Mouse (Mus musculus) limb, embryonic 15.5 days (tissue): ENCODE data around the gene Ugt3a1. TPM values are rescaled to one million over a fixed set of nuclear protein-coding genes. Genes with fewer than 3 reads are reported as not detected.
"Not testable (repeated sequence)": the region's sequence is repeated elsewhere in the genome, so short reads cannot be mapped to it uniquely, and the experiment has no call there.

Experiments used
- ATAC-seq: fragments of 200-750 bp; cut with Nextera tagmentation; 2 replicates; pipeline ENCODE4 v1.8.0; 2017; ENCODE audit warnings: low read depth, moderate TSS enrichment; ENCODE audit not compliant: insufficient number of reproducible peaks, low FRiP score, low TSS enrichment
- H3K27ac ChIP-seq: fragments of 300-500 bp; sonication (generic); 2 replicates; pipeline ENCODE4 v1.5.1; 2015; ENCODE audit warnings: moderate library complexity, mild to moderate bottlenecking, inconsistent platforms
- H3K27me3 ChIP-seq: fragments of 300-500 bp; sonication (generic); 2 replicates; pipeline ENCODE4 v1.6.1; 2015; ENCODE audit warnings: inconsistent platforms
- H3K36me3 ChIP-seq: fragments of 300-500 bp; sonication (generic); 2 replicates; pipeline ENCODE4 v1.6.1; 2015; ENCODE audit warnings: inconsistent platforms
- H3K4me1 ChIP-seq: fragments of 300-500 bp; sonication (generic); 2 replicates; pipeline ENCODE4 v1.6.1; 2015; ENCODE audit warnings: inconsistent platforms
- H3K4me2 ChIP-seq: fragments of 300-500 bp; sonication (generic); 2 replicates; pipeline ENCODE4 v1.6.1; 2015; ENCODE audit warnings: mild to moderate bottlenecking, inconsistent platforms
- H3K4me3 ChIP-seq: fragments of 300-500 bp; sonication (generic); 2 replicates; pipeline ENCODE4 v1.5.1; 2015; ENCODE audit warnings: mild to moderate bottlenecking, inconsistent platforms
- H3K9ac ChIP-seq: fragments of 300-500 bp; sonication (generic); 2 replicates; pipeline ENCODE4 v1.6.1; 2015; ENCODE audit warnings: inconsistent platforms
- H3K9me3 ChIP-seq: fragments of 300-500 bp; sonication (generic); 2 replicates; pipeline ENCODE4 v1.6.1; 2016; ENCODE audit warnings: inconsistent platforms
- WGBS: fragments of 180-500 bp; shearing (Covaris S2); methylation state at CpG from one replicate; pipeline ENCODE4 v1.1.7; 2015; 5-methylcytosine and 5-hydroxymethylcytosine counted together
- polyA plus RNA-seq: library from polyadenylated mRNA; unstranded; fragments of >200 nt; fragmentation: Nextera tagmentation; extraction: Ambion mirVana; gene quantifications from 2 replicates; pipeline ENCODE4 v1.2.1, GENCODE M21; 2015

The Ugt3a1 gene
- not detected in 2 replicates for polyA plus RNA-seq

GRCm38 (mm10) chr15:9276838-9277295 is at the start of gene Ugt3a1:
TSS of gene Ugt3a1 (plus strand) at chr15:9276888.
- H3K27ac ChIP-seq = no peak within 1 kb of the TSS
- no peak for ATAC-seq
- no peak within 1 kb of the TSS for H3K4me2 ChIP-seq
- H3K9me3 ChIP-seq = no peaks in the 10 kb centered on the region
- no peaks in the 10 kb centered on the region for H3K36me3 ChIP-seq
- H3K4me3 ChIP-seq = no peak within 1 kb of the TSS
- no peaks in the 10 kb centered on the region for H3K4me1 ChIP-seq
- 89% methylated on average over 6 of the region's 6 CpGs for WGBS
- no peak within 1 kb of the TSS for H3K9ac ChIP-seq
- H3K27me3 ChIP-seq = no peaks in the 10 kb centered on the region

GRCm38 (mm10) chr15:9230917-9231316 is 45.8 kb upstream of the Ugt3a1 start:
- H3K9me3 ChIP-seq, H3K4me3 ChIP-seq, H3K4me2 ChIP-seq, ATAC-seq, H3K4me1 ChIP-seq, H3K27me3 ChIP-seq, H3K9ac ChIP-seq, H3K27ac ChIP-seq, H3K36me3 ChIP-seq: not testable (repeated sequence)
- WGBS = 70% methylated on average over 4 of the region's 4 CpGs

GRCm38 (mm10) chr15:9246345-9246744 is 30.3 kb upstream of the Ugt3a1 start:
- H3K9ac ChIP-seq = no peak overlapping the region
- no peaks in the 10 kb centered on the region for H3K36me3 ChIP-seq
- no peaks in the 10 kb centered on the region for H3K27me3 ChIP-seq
- H3K4me1 ChIP-seq = no peaks in the 10 kb centered on the region
- no peak overlapping the region for H3K4me3 ChIP-seq
- no peaks in the 10 kb centered on the region for H3K9me3 ChIP-seq
- H3K27ac ChIP-seq = no peak overlapping the region
- ATAC-seq = no peak
- H3K4me2 ChIP-seq = no peak overlapping the region

GRCm38 (mm10) chr15:9252891-9253290 is 23.8 kb upstream of the Ugt3a1 start:
- WGBS = 91% methylated on average over 3 of the region's 3 CpGs
- H3K36me3 ChIP-seq = no peaks in the 10 kb centered on the region
- no peak for ATAC-seq
- no peak overlapping the region for H3K27ac ChIP-seq
- no peak overlapping the region for H3K9ac ChIP-seq
- no peak overlapping the region for H3K4me2 ChIP-seq
- H3K4me3 ChIP-seq = no peak overlapping the region
- H3K9me3 ChIP-seq = no peaks in the 10 kb centered on the region
- no peaks in the 10 kb centered on the region for H3K4me1 ChIP-seq
- no peaks in the 10 kb centered on the region for H3K27me3 ChIP-seq

- Histone ChIP-seq H3K27me3 (no peaks in the 10 kb centered on the region), H3K4me1 (no peaks in the 10 kb centered on the region), H3K4me2 (no peak overlapping the region), H3K9ac (no peak overlapping the region), H3K27ac (no peak overlapping the region), H3K9me3 (no peaks in the 10 kb centered on the region), H3K36me3 (no peaks in the 10 kb centered on the region), H3K4me3 (no peak overlapping the region)
- no peak for ATAC-seq
- WGBS = 58% methylated on average over 3 of the region's 3 CpGs
Measured at GRCm38 (mm10) chr15:9260621-9261020, 16.1 kb upstream of the Ugt3a1 start.

GRCm38 (mm10) chr15:9271876-9272275 is 4.8 kb upstream of the Ugt3a1 start:
- H3K4me3 ChIP-seq = no peak overlapping the region
- no peak overlapping the region for H3K27ac ChIP-seq
- no peak overlapping the region for H3K9ac ChIP-seq
- no peaks in the 10 kb centered on the region for H3K9me3 ChIP-seq
- no peaks in the 10 kb centered on the region for H3K36me3 ChIP-seq
- H3K4me1 ChIP-seq = no peaks in the 10 kb centered on the region
- H3K27me3 ChIP-seq = no peaks in the 10 kb centered on the region
- ATAC-seq = no peak
- no peak overlapping the region for H3K4me2 ChIP-seq
- WGBS = 71% methylated on average over 7 of the region's 7 CpGs

- WGBS = 83% methylated on average over 3 of the region's 3 CpGs
- H3K27ac ChIP-seq = no peak overlapping the region
- no peaks in the 10 kb centered on the region for H3K36me3 ChIP-seq
- H3K4me2 ChIP-seq = no peak overlapping the region
- no peak overlapping the region for H3K4me3 ChIP-seq
- H3K4me1 ChIP-seq = no peaks in the 10 kb centered on the region
- no peaks in the 10 kb centered on the region for H3K9me3 ChIP-seq
- ATAC-seq = no peak
- no peaks in the 10 kb centered on the region for H3K27me3 ChIP-seq
- H3K9ac ChIP-seq = no peak overlapping the region
Measured at GRCm38 (mm10) chr15:9279026-9279425, 2.3 kb downstream of the Ugt3a1 start.

- no peak for ATAC-seq
- no peak overlapping the region for H3K4me3 ChIP-seq
- H3K4me1 ChIP-seq = no peaks in the 10 kb centered on the region
- no peak overlapping the region for H3K27ac ChIP-seq
- H3K9me3 ChIP-seq = no peaks in the 10 kb centered on the region
- no peak overlapping the region for H3K9ac ChIP-seq
- H3K36me3 ChIP-seq = no peaks in the 10 kb centered on the region
- no peak overlapping the region for H3K4me2 ChIP-seq
- WGBS = 83% methylated on average over 3 of the region's 3 CpGs
- no peaks in the 10 kb centered on the region for H3K27me3 ChIP-seq
Measured at GRCm38 (mm10) chr15:9279596-9279995, 2.9 kb downstream of the Ugt3a1 start.

- H3K9ac ChIP-seq = no peak overlapping the region
- H3K27ac ChIP-seq = no peak overlapping the region
- H3K4me1 ChIP-seq = no peaks in the 10 kb centered on the region
- 88% methylated on average over 2 of the region's 2 CpGs for WGBS
- no peak overlapping the region for H3K4me2 ChIP-seq
- H3K9me3 ChIP-seq = no peaks in the 10 kb centered on the region
- no peak overlapping the region for H3K4me3 ChIP-seq
- no peaks in the 10 kb centered on the region for H3K36me3 ChIP-seq
- no peaks in the 10 kb centered on the region for H3K27me3 ChIP-seq
- ATAC-seq = no peak
Measured at GRCm38 (mm10) chr15:9283165-9283564, 6.5 kb downstream of the Ugt3a1 start.

- Histone ChIP-seq H3K4me1 (no peaks in the 10 kb centered on the region), H3K27ac (no peak overlapping the region), H3K4me2 (no peak overlapping the region), H3K27me3 (no peaks in the 10 kb centered on the region), H3K36me3 (no peaks in the 10 kb centered on the region), H3K9me3 (no peaks in the 10 kb centered on the region), H3K4me3 (no peak overlapping the region), H3K9ac (no peak overlapping the region)
- WGBS = 57% methylated on average over 2 of the region's 2 CpGs
- ATAC-seq = no peak
Measured at GRCm38 (mm10) chr15:9289660-9290059, 13.0 kb downstream of the Ugt3a1 start.

- H3K9ac ChIP-seq = no peak overlapping the region
- no peaks in the 10 kb centered on the region for H3K9me3 ChIP-seq
- H3K4me1 ChIP-seq = no peaks in the 10 kb centered on the region
- no peak overlapping the region for H3K27ac ChIP-seq
- no peak for ATAC-seq
- H3K27me3 ChIP-seq = no peaks in the 10 kb centered on the region
- no peak overlapping the region for H3K4me2 ChIP-seq
- WGBS = 75% methylated on average over 8 of the region's 8 CpGs
- H3K4me3 ChIP-seq = no peak overlapping the region
- no peaks in the 10 kb centered on the region for H3K36me3 ChIP-seq
Measured at GRCm38 (mm10) chr15:9305978-9306692, 29.4 kb downstream of the Ugt3a1 start.

GRCm38 (mm10) chr15:9334596-9334995 is 57.9 kb downstream of the Ugt3a1 start:
- no peak overlapping the region for H3K27ac ChIP-seq
- no peaks in the 10 kb centered on the region for H3K4me1 ChIP-seq

GRCm38 (mm10) chr15:9335341-9335740 is 58.7 kb downstream of the Ugt3a1 start, which contains the start of gene Ugt3a2:
TSS of gene Ugt3a2 (plus strand) at chr15:9335550.
- Histone ChIP-seq H3K4me2 (no peak within 1 kb of the TSS), H3K9ac (no peak within 1 kb of the TSS), H3K4me1 (no peaks in the 10 kb centered on the region), H3K27me3 (no peaks in the 10 kb centered on the region), H3K9me3 (no peaks in the 10 kb centered on the region), H3K36me3 (no peaks in the 10 kb centered on the region), H3K27ac (no peak within 1 kb of the TSS), H3K4me3 (no peak within 1 kb of the TSS)
- whole genome bisulfite sequencing = 81% methylated on average over 4 of the region's 4 CpGs
- no peak for ATAC-seq

More at GRCm38 (mm10) chr15:9334596-9334995, 57.9 kb downstream of the Ugt3a1 start:
- Histone ChIP-seq H3K4me2 (no peak overlapping the region), H3K36me3 (no peaks in the 10 kb centered on the region), H3K4me3 (no peak overlapping the region), H3K9me3 (no peaks in the 10 kb centered on the region), H3K27me3 (no peaks in the 10 kb centered on the region), H3K9ac (no peak overlapping the region)
- ATAC-seq = no peak
- 58% methylated on average over 2 of the region's 2 CpGs for WGBS
